In genomic region chr7:120999021-120999530, GRCm38 (mm10) we compare ENCODE assay signal across 34 mouse cellular contexts. TPM values are rescaled to one million over a fixed set of nuclear protein-coding genes. Genes with fewer than 3 reads are reported as not detected.
DNase-seq lines count a peak whose midpoint lies in the region; ATAC-seq and TF ChIP-seq lines count a peak whose summit lies in the region.
"Had no signal": no experiment of that assay in that cellular context is flagged by ENCODE, and none has a peak within 500 bp of the region (broad histone marks: within the 10 kb centered on the region; RNA-seq: fewer than 3 reads in every experiment).

No protein-coding gene starts in this region.

- peak overlapping the region; percentile 63 for H3K27ac ChIP-seq in kidney, adult 2 months (ENCODE audit: insufficient read depth, low read depth, low read length)
- peak overlapping the region; percentile 40; the same call in 1 of the 2 replicates for H3K27ac ChIP-seq in small intestine, adult 2 months (ENCODE audit: insufficient read depth, low read depth, low read length)
- no peak overlapping the region for H3K27ac ChIP-seq in liver, embryonic 12.5 days
- H3K27ac ChIP-seq: embryonic facial prominence, embryonic 12.5 days; embryonic facial prominence, embryonic 15.5 days; forebrain, embryonic 15.5 days; heart, embryonic 15.5 days; hindbrain, embryonic 10.5 days; hindbrain, embryonic 13.5 days; kidney, embryonic 15.5 days had no signal

- 76% methylated on average over 2 of the region's 2 CpGs for whole genome bisulfite sequencing in kidney, adult 2 months
- 72% methylated on average over 2 of the region's 2 CpGs for WGBS in small intestine, adult 2 months
- 70% methylated on average over 2 of the region's 2 CpGs for WGBS in liver, embryonic 12.5 days (ENCODE audit: insufficient replicate concordance)

- TF ChIP-seq POLR2A in kidney, adult 2 months (IDR thresholded peaks at IDR 0.05; ENCODE audit: low read depth, low read length): no peak
- no peak for TF ChIP-seq POLR2A in small intestine, adult 2 months (IDR thresholded peaks at IDR 0.05; ENCODE audit: low read depth, low read length)

- peaks cover 31% of the 10 kb centered on the region; the same call in 1 of the 2 replicates for H3K4me1 ChIP-seq in kidney, adult 2 months (ENCODE audit: control insufficient read depth, insufficient read depth, low read length)
- H3K4me1 ChIP-seq in small intestine, adult 2 months (ENCODE audit: control insufficient read depth, insufficient read depth, insufficient read length, low read length): peaks cover 26% of the 10 kb centered on the region
- no peaks in the 10 kb centered on the region for H3K4me1 ChIP-seq in liver, embryonic 12.5 days
- H3K4me1 ChIP-seq: embryonic facial prominence, embryonic 12.5 days; embryonic facial prominence, embryonic 15.5 days; forebrain, embryonic 15.5 days; heart, embryonic 12.5 days; heart, embryonic 15.5 days; hindbrain, embryonic 13.5 days; kidney, embryonic 15.5 days had no signal

- H3K36me3 ChIP-seq in kidney, adult 2 months (ENCODE audit: control insufficient read depth, insufficient read depth, low read length): no peaks in the 10 kb centered on the region
- H3K36me3 ChIP-seq in small intestine, adult 2 months (ENCODE audit: control insufficient read depth, insufficient read depth, low read length): no peaks in the 10 kb centered on the region
- H3K36me3 ChIP-seq in liver, embryonic 12.5 days: no peaks in the 10 kb centered on the region
- H3K36me3 ChIP-seq: embryonic facial prominence, embryonic 12.5 days; embryonic facial prominence, embryonic 15.5 days; forebrain, embryonic 15.5 days; heart, embryonic 12.5 days; heart, embryonic 15.5 days; hindbrain, embryonic 10.5 days; hindbrain, embryonic 13.5 days; kidney, embryonic 15.5 days had no signal

- H3K27me3 ChIP-seq in kidney, adult 2 months (replicated peaks; ENCODE audit: control insufficient read depth, insufficient read depth, low read length): no peaks in the 10 kb centered on the region
- no peaks in the 10 kb centered on the region for H3K27me3 ChIP-seq in Patski
- no peaks in the 10 kb centered on the region for H3K27me3 ChIP-seq in small intestine, adult 2 months (ENCODE audit: control insufficient read depth, insufficient read depth, low read length)
- no peaks in the 10 kb centered on the region for H3K27me3 ChIP-seq in liver, embryonic 12.5 days (replicated peaks)
- H3K27me3 ChIP-seq: embryonic facial prominence, embryonic 12.5 days; embryonic facial prominence, embryonic 15.5 days; forebrain, embryonic 15.5 days; heart, embryonic 12.5 days; heart, embryonic 15.5 days; hindbrain, embryonic 13.5 days; kidney, embryonic 15.5 days had no signal

- CTCF ChIA-PET in Patski (lab: Charles Lee): interaction anchor here (0.8 to 2.6 kb wide), 6 partner anchors 13 to 46 kb away, joined by 3 to 11 read pairs (median 4); partner anchors contain the start of genes Cdr2 and Mfsd13b

- peak; percentile 42 for DNase-seq in adrenal gland, adult 2 months
- no peak for DNase-seq in adrenal gland, postnatal 25 days
- no peak for DNase-seq in kidney, adult 2 months
- DNase-seq in kidney, postnatal 36 days: no peak
- no peak for DNase-seq in Patski (ENCODE audit: low read depth, low spot score)
- DNase-seq in gastrocnemius, postnatal 36 days: no peak
- DNase-seq: adrenal gland, postnatal 10 days; cerebellum, adult 11 months; cerebellum, adult 2 months; cerebellum, adult 9-11 months; cerebellum, postnatal 25 days; heart, adult 11 months; heart, postnatal 10 days; heart, postnatal 36 days; kidney, adult 8-10 months had no signal

- H3K9ac ChIP-seq in liver, embryonic 12.5 days: no peak overlapping the region
- H3K9ac ChIP-seq: embryonic facial prominence, embryonic 12.5 days; embryonic facial prominence, embryonic 15.5 days; forebrain, embryonic 15.5 days; heart, embryonic 12.5 days; heart, embryonic 15.5 days; hindbrain, embryonic 13.5 days; kidney, embryonic 15.5 days had no signal

- in situ Hi-C loops in Patski (cut with MboI; ENCODE audit: low pct_unique_long_range_greater_than_20kb): no loop called here

- intact Hi-C loops in gastrocnemius, postnatal 36 days (cut with DNase I): no loop called here

- POLR2A ChIA-PET in Patski (lab: Charles Lee): interaction anchor here (1.5 kb wide), 1 partner anchor 17 kb away, joined by 5 read pairs; the partner anchor contains the start of genes Cdr2 and Mfsd13b

- no peak overlapping the region for H3K4me2 ChIP-seq in liver, embryonic 12.5 days
- H3K4me2 ChIP-seq: embryonic facial prominence, embryonic 12.5 days; embryonic facial prominence, embryonic 15.5 days; forebrain, embryonic 15.5 days; heart, embryonic 12.5 days; heart, embryonic 15.5 days; hindbrain, embryonic 13.5 days; kidney, embryonic 15.5 days had no signal

- H3K9me3 ChIP-seq in liver, embryonic 12.5 days (replicated peaks): no peaks in the 10 kb centered on the region
- H3K9me3 ChIP-seq: embryonic facial prominence, embryonic 12.5 days; embryonic facial prominence, embryonic 15.5 days; forebrain, embryonic 15.5 days; heart, embryonic 12.5 days; heart, embryonic 15.5 days; hindbrain, embryonic 10.5 days; hindbrain, embryonic 13.5 days; kidney, embryonic 15.5 days had no signal

- ATAC-seq in Patski: peak; percentile 77
- ATAC-seq in liver, embryonic 12.5 days: no peak
- ATAC-seq: CD4-positive, CD25-positive, alpha-beta regulatory T cell, adult 4 months; forebrain, embryonic 15.5 days; hindbrain, embryonic 16.5 days; intestine, embryonic 16.5 days had no signal

- no peak for TF ChIP-seq CTCF in kidney, adult 2 months (conservative IDR thresholded peaks at IDR 0.05; ENCODE audit: insufficient read depth, insufficient read length, low read depth, low read length)
- TF ChIP-seq CTCF in Patski (IDR thresholded peaks at IDR 0.05): no peak
- no peak for TF ChIP-seq CTCF in small intestine, adult 2 months (IDR thresholded peaks at IDR 0.05; ENCODE audit: extremely low read depth, insufficient read length, insufficient replicate concordance, low read depth, low read length)

- no peak overlapping the region for H3K4me3 ChIP-seq in kidney, adult 2 months (ENCODE audit: insufficient read depth, low read depth, low read length)
- no peak overlapping the region for H3K4me3 ChIP-seq in small intestine, adult 2 months (ENCODE audit: low read depth, low read length)
- H3K4me3 ChIP-seq in liver, embryonic 12.5 days: no peak overlapping the region
- H3K4me3 ChIP-seq: embryonic facial prominence, embryonic 12.5 days; embryonic facial prominence, embryonic 15.5 days; erythroblast, embryonic 14.5 days; forebrain, embryonic 15.5 days; heart, embryonic 12.5 days; heart, embryonic 15.5 days; hindbrain, embryonic 10.5 days; hindbrain, embryonic 13.5 days; kidney, embryonic 15.5 days had no signal

RNA-seq across cellular contexts. Expression of gene Mfsd13b, which starts 16.8 kb away (rescaled TPM):
- not detected for total RNA-seq in adrenal gland, adult 2 months (2021)
- polyA plus RNA-seq in adrenal gland, adult 2 months (2012; rRNA removed): 0.06 and 0.28 TPM in 2 replicates
- 0.55 TPM in 1 of 2 replicates, not detected in the other for total RNA-seq in adrenal gland, postnatal 25 days (2021)
- polyA plus RNA-seq in kidney, adult 2 months (2012; rRNA removed): 1.1 and 1.2 TPM in 2 replicates
- polyA plus RNA-seq in Patski (2021): 0.09 TPM
- polyA plus RNA-seq in small intestine, adult 2 months (2012; rRNA removed): 0.11 and 0.13 TPM in 2 replicates
- 0.18 TPM in 1 of 2 replicates, not detected in the other for polyA plus RNA-seq in liver, embryonic 12.5 days (2016; fragmentation: Nextera tagmentation; extraction: Ambion mirVana)
- not detected for total RNA-seq in gastrocnemius, postnatal 36 days (2021)
- total RNA-seq: common myeloid progenitor, adult 5-6 weeks; gastrocnemius, adult 8-10 months; gastrocnemius, postnatal 4 days; heart, postnatal 10 days; heart, postnatal 36 days; MEL had no signal
- polyA plus RNA-seq: C2C12; CD4-positive, CD25-positive, alpha-beta regulatory T cell, adult 4 months; embryonic facial prominence, embryonic 12.5 days; erythroblast, embryonic 14.5 days; hindbrain, embryonic 16.5 days; kidney, embryonic 15.5 days had no signal

RNA-seq across cellular contexts. Expression of gene Cdr2, which starts 17.0 kb away (rescaled TPM):
- 1 to 10 TPM; 8.6 to 9.0 TPM for total RNA-seq in adrenal gland, adult 2 months (2021)
- 7.4 and 11.0 TPM in 2 replicates for polyA plus RNA-seq in adrenal gland, adult 2 months (2012; rRNA removed)
- 5.9 and 7.0 TPM in 2 replicates for total RNA-seq in adrenal gland, postnatal 25 days (2021)
- 28.5 and 30.8 TPM in 2 replicates for polyA plus RNA-seq in kidney, adult 2 months (2012; rRNA removed)
- polyA plus RNA-seq in Patski (2021): 39.9 TPM
- 37.1 and 51.7 TPM in 2 replicates for polyA plus RNA-seq in small intestine, adult 2 months (2012; rRNA removed)
- polyA plus RNA-seq in liver, embryonic 12.5 days (2016; fragmentation: Nextera tagmentation; extraction: Ambion mirVana): 39.3 and 40.8 TPM in 2 replicates
- total RNA-seq in gastrocnemius, postnatal 36 days (2021): 1 to 10 TPM; 2.8 to 3.0 TPM

RNA-seq across cellular contexts. Expression of gene Mettl9, which starts 35.2 kb away (rescaled TPM):
- total RNA-seq in adrenal gland, adult 2 months (2021): 100 to 1,000 TPM in 1 of 2 experiments, 10 to 100 TPM in 1; 83.6 to 118 TPM
- 40.2 and 44.5 TPM in 2 replicates for polyA plus RNA-seq in adrenal gland, adult 2 months (2012; rRNA removed)
- 108 and 130 TPM in 2 replicates for total RNA-seq in adrenal gland, postnatal 25 days (2021)
- 31.5 and 35.6 TPM in 2 replicates for polyA plus RNA-seq in kidney, adult 2 months (2012; rRNA removed)
- 145 TPM for polyA plus RNA-seq in Patski (2021)
- polyA plus RNA-seq in small intestine, adult 2 months (2012; rRNA removed): 15.2 and 22.6 TPM in 2 replicates
- 71.8 and 73.5 TPM in 2 replicates for polyA plus RNA-seq in liver, embryonic 12.5 days (2016; fragmentation: Nextera tagmentation; extraction: Ambion mirVana)
- 10 to 100 TPM; 18.5 to 19.7 TPM for total RNA-seq in gastrocnemius, postnatal 36 days (2021)
